Mouse (Mus musculus): ENCODE results near the gene Sstr5.

The Sstr5 gene

DNA sequence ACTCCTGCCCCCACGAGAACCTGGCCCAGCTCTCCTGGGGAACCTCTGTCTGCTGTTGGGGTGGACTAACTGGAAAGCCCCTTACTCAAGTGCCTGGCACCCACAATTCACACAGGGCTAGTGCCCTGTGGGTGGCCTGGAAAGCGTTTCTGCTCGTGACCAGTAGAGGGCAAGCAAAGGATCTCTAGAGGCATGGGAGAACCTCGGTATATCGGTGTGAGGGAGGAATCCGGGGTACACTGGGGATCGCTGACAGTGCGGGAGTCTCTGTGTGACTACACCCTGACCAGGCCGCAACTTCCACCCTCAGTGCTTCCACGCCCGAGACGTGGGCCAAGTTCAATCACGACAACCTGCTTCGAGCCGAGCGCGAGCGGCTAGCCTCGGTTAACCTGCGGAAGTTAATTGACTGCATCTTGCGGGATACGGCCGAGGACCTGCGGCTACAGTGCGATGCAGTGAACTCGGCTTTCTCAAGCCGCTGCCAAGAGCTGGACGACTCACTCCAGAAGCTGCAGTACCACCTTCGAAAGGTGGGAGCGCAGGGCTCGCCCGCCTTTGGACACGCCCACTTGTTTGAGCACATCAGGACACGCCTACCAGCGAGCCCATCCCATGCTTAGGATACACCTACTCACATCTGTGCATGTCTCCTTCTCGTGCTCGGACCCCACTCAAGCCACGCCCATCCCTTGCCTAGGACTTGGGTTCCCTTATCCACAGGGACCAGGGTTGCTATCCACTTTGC lies 22.6 kb downstream of the Sstr5 start:
- peak; percentile 80 for DNase-seq (ENCODE audit: low spot score)

DNA sequence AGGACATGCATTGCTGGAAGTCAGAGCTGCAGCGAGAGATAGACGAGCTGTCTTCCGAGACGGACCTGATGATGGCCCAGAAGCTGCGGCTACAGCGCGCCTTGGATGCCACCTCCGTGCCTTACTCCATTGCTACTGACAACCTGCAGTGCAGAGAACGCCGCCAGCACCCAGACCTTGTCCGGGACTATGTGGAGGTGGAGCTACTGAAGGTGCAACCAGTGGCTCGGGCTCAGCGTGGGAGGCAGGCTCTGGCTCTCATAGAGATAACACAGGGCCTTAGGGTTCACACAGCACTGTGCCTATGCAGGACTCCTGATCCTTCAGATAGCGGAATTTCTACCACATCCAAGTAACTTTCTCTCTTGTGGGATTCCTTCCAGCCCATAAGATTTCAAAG lies 25.0 kb downstream of the Sstr5 start:
- no peak for DNase-seq (ENCODE audit: low spot score)

DNA sequence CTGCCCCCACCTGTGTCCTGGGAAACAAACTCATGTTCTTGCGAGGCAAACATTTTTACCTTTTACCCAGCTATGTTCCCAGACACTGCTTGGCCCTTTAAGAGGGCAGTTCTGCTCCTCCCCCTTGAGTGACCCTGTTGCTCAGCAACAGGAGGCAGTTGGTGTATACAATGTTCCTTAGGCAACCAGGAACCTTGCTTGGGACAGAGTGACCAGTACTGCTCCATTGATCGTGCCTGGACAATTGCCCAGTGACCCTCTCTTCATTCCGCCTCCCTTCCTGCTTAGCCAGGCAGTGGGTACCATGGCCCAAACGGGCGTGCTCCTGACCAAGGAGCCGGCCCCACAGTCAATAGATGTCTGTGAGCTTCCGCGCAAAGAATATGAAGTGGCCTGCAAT lies 25.7 kb downstream of the Sstr5 start:
- peak; percentile 70 for DNase-seq (ENCODE audit: low spot score)

DNA sequence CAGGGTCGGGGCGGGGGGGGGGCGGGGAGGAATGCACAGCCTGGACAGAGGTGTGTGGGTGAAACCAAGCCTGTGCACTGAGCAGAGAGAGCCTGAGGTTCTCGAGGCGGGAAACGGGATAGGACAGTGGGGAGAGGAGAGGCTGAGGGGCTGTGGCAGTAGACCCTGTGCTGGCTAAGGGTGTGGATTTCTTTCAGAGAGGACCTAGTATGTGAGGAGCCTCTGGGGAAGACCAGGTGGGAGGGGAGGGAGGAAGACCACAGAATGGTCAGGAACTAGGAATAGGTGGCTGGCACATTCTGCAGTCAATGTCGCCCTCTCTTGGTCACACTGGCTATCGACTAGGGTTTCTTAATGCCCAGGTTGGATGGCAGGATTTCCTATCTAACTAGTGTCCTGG lies 27.3 kb downstream of the Sstr5 start:
- peak; percentile 95 for DNase-seq (ENCODE audit: low spot score)

DNA sequence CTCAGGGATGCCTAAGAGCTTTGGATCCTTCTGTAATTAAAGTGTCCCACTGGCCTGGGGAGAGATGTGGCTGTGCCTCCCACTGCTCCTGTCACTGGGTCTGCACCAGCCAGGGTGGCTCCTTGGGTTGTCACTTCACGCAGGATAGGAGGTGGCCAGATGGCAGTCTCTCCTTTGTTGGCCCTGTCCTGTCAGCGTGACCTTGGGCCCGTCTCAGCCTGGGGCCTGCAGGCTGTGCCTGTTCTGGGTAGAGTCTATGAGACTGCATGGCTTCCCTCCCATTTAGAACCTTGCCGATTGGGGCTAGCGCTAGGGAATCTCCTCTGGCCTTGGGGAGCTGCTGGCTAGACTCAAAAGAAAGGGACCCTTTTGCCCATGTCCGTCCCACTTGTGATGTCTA lies 28.8 kb downstream of the Sstr5 start:
- no peak for DNase-seq (ENCODE audit: low spot score)

DNA sequence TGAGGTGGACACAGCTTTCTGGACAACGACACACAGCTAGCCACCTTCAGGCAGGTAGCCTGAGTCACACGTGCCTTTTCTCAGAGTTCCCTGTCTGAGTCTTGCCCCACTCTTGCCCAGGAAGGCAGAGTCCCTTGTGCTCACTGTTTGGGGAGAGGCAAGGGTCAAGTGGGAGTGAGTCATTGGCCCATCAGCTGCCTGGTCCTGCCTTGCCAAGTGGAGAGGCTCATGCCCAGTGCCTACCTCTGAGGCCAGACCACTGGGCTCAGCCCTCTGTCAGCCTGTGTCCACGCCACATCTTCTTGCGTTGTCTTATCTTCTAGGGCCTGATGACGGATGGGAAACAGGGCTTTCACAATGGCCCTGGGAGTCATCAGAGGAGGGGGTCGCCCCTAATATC lies 29.3 kb downstream of the Sstr5 start:
- no peak for DNase-seq (ENCODE audit: low spot score)

DNA sequence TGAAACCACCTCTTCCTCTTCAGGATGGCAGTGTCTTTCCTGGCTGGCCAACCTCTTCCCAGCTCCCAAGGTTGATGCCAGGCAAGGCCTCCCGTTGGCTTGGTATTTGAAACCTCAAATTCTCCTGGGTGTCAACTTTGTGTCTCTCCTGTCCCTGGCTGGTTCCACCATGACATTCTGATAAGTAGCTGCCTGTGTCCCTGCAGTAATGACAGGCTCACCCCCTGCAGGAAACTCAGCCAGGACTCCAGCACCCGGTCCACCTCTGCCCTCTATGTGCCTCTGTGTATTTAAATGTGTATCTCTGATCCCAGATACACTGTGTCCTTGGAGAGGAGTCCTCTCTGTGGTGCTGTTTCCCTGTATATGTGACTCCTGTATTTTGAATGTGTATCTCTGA lies 30.8 kb downstream of the Sstr5 start:
- DNase-seq (ENCODE audit: low spot score) = no peak

DNA sequence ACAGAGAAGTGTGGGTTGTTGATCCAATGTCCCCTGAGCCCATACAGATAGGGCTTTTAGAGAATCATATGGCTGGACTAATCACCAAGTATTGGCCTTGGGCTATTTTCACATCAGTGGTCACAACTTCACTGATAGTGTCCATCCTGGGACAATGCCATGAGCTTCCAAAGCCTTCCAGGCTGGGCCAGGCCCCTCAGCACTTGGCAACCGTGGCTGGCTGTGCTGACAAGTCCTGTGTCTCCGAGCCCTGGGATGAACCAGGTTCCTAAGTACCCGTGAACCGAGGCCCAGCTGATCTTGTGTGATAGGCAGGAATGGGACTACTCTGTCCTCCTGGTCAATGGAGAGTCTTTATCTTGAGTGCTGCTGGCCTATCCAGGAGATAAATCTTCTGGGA lies 33.0 kb downstream of the Sstr5 start:
- no peak for DNase-seq (ENCODE audit: low spot score)

DNA sequence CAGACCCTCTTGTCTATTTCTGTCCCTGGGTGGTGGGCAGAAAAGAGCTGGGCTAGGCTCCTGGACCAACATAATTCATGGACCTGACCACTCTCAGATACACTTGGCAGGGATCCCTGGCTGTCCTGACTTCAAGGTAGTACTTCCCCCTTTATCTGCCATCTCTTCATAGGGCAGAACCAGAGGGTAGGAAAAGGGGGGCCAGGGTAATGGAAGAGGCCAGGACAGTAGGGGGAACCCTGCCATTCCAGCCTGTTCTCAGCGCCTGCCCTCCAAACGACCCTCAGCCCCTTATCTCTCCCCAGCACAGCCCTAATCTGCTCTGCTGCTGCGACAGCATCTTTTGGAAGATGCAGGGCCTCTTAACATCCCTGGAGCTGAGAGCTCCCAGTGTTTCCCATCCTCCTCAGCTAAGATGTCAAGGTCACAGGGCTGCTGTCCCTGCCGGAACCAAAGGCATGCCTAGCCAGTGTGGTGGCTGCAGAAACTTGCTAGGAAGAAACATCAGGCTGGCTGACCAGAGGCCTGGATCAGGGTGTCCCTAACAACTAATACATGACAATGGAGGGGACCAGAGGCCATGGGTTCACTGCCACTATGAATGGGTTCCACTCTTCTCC lies 33.7 kb downstream of the Sstr5 start:
- DNase-seq (ENCODE audit: low spot score) = no peak

DNA sequence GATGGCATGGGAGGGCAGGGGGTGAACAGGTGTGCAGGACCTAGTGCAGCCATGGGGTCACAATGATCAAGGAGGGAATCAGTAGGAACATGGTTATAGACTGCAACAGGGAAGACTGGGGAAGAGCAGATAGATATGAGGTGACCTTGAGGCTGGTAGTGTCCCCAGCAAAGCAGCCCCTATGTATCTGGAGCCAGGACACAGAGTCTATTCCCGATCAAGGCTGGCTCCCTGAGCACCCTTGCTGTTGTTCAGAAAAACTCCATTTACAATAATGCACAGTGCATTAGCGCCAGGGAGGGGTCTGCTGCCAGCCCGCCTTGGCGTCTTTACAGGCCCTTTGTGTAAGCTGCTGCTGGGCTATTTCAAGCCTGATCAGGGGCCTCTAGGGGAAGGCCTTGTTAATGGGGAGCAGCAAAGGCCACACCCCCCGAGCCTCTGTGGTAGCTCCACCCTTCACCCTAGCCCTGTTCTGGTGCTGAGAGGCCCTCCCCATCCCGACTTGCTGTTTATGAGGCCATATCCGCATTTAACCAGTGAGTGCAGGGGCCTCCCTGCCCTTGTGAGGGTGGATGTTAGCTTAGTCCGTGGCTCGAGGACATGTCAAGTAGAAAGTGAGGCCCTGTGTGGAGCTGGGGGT lies 34.7 kb downstream of the Sstr5 start:
- peak; percentile 59 for DNase-seq (ENCODE audit: low spot score)

DNA sequence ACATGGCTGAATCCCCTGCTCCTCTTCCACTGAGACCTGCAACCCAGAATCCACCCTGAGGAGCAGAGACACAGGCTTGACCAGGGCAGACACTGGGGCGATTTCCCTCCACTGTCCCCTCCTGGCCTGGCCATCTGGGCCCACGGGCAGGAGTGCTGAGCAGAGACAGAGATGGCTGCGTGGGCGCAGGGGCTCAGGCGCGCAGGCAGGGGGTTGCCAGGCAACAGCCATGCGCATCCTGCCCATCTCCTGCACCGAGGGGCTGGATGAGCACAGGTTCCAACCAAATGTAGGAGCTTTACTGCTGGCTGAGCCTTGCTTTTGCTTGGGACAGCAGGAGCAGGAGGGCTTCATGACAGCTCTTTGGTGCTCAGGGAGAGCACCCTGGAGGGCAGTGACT lies 40.5 kb downstream of the Sstr5 start:
- no peak for DNase-seq (ENCODE audit: low spot score)

DNA sequence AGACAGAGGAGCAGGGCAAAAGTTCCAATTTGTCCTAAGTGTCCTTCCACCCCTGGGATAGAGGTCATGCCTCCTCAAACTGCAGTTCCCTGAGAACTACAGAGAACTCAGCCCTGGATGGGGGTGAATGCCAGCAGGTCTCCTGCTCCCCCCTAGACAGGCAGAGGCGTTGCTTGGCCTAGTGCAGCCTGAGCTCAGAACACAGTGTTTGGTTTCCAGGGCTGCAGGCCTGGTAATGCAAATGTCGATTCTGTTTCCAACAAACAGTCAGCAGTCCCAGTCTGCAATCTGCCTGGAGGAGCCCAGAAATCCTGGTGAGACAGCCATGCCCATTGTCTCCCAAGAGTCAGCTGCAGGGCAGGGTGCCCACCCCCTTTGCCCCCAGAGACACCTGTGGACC lies 42.8 kb downstream of the Sstr5 start, which contains the start of gene Tekt4:
Tekt4 (plus strand) TSS at position 344 of the 400 bp plus-strand sequence.
- no peak for DNase-seq (ENCODE audit: low spot score)

DNA sequence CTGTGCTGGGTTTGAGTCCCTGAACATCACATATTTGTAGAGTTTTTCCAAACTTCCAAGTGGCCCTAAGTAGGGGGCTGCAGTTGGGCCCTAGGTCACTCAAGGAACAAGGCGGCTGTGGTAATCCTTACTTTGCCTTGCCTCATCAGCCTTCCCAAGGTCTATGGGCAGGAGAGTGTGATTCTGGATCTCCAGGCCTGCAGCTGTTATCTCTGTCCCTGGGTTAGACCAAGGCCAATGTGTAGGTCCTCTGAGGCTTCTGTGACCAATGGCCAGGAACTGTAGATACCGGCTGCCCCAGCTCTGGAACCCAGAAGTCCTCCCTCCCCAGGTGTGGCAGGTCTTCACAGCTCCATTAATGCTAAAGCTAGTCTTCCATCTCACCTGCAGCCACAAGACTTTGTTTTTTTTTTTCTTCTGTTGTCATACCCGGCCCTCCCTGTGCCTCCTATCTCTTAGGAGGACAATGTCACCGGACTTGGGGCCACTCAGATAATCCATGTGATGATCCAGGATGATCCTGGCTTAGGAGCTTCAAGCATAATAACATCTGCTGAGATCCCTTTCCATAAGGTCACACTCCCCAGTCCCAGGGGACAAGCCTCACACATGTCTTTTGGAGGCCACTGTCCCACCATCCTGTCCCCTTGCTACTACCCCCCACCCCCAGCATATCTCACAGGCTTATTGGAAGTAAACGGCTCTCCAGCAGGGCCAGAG lies 44.7 kb downstream of the Sstr5 start:
- DNase-seq (ENCODE audit: low spot score) = no peak

DNA sequence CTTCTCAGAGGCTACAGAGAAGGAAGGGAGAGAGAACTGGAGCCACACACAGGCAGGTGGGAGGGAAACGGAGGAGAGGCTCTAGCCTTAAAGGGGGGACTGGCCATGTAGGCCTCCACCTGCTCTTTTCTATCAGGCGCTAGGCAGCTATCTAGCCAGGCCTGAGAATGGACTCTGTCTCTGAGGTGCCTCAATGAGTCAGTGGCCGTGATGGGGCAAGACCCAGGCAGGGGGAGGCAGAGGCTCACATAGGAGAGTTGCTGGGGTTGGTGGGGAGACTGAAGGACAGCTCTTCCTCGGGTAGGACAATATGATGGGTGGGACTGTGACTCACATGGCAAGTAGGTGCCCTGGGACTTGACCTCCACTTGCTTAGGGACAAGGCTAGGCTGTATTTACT lies 46.8 kb downstream of the Sstr5 start:
- DNase-seq (ENCODE audit: low spot score) = no peak

DNA sequence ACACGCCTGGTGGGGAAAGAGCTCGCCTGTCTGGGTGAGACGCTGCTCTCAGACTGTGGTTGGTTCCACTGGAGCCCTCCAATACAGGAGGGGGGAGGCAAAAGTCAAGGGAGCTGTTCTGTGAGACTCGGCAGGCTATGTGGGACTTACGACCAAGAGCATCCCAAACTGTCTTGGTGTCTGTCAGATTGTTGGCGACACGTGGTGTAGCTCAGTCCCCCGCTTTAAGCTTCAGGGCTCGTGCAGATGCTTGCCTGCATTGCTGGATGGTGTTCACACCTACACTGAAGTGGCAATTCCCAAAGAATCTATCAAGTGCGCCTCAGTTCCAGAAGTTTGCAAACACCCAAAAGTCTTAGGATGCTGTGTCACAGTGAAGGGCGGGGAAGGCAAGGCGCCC lies 49.2 kb downstream of the Sstr5 start:
- DNase-seq (ENCODE audit: low spot score) = no peak

DNA sequence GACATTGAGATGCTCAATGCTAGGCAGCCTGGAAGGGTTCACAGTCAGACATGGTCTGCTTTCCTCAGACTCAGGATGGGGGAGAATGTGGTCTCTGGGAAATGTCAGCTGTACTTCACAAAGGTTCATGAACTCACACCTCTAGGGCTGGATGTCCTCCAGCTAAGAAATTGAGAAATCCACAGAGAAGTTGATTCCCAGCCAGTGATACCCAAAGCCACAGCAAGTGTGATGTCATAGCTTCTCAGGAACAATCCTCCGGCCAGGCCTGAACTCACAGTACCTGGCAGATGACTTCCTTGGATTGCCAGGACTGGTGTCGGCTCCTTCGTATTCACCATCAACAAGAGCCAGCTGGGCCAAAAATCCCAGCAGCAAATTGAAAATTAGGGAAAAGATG lies 51.2 kb downstream of the Sstr5 start:
- DNase-seq (ENCODE audit: low spot score) = no peak

DNA sequence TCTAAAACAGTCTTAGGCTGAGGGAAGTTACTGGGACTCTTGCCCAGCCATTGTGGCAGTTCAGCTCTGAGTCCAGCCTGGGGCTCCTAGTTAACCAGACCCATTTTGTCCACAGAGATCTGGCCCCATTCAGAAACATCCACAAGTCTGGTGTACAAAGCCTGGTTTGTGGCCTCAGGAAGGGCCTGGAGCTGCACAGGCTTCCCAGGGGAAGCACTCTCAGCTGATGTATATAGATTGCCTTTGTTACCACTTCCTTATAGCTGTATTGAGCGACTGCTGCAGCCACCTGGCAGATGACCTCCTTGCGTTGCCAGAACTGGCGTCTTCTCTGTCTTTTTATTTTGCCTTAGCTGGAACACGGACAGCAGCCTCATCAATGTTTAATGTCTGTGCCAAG lies 52.0 kb downstream of the Sstr5 start:
- DNase-seq (ENCODE audit: low spot score) = no peak

DNA sequence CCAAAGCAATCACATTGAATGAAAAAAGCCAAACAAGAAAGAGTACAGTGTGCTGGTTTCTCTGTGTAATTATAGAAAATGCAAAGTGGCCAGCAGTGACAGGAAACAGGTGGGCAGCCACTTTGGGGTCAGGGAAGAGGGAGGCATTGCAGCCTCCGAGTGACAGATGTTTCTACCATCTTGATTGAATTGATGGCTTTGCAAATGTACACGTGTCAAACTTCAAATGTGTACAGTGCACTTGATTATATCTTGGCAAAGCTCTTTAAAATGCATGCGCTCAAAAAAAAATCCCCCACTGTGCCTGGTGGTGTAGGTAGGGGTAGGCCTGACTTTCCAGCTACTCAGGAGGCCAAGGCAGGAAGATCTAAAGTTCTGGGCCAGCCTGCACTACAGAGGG lies 54.2 kb downstream of the Sstr5 start:
- no peak for DNase-seq (ENCODE audit: low spot score)

DNA sequence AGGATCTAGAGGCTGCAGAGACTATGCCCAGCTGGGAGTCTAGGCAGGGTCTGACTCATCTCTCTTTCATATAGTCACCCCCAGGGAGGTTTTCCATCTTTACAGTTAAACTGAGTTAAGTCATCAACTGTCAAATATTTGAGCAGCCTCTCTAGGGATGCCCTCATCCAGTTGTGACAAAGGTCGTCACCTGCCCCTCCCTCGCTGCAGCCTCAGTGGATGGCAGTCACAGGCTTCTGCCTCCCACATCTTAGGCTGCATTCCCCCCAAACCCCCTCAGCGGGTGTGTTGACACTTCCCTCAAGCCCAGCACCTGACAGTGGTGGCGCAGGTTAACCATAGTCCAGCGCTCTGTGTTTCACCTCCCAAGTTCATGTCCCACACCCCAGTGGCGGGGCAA lies 55.7 kb downstream of the Sstr5 start:
- DNase-seq (ENCODE audit: low spot score) = no peak
